Mouse (Mus musculus): ENCODE results near the gene Dspp.

The Dspp gene

GRCm38 (mm10) chr5:104170412-104170811, at the start of gene Dspp:
TSS of gene Dspp (plus strand) at chr5:104170712.
- no peak for DNase-seq

GRCm38 (mm10) chr5:104124016-104124658, 46.4 kb upstream of the Dspp start:
- no peak for DNase-seq

GRCm38 (mm10) chr5:104126561-104127320, 43.8 kb upstream of the Dspp start:
- DNase-seq = no peak

DNA sequence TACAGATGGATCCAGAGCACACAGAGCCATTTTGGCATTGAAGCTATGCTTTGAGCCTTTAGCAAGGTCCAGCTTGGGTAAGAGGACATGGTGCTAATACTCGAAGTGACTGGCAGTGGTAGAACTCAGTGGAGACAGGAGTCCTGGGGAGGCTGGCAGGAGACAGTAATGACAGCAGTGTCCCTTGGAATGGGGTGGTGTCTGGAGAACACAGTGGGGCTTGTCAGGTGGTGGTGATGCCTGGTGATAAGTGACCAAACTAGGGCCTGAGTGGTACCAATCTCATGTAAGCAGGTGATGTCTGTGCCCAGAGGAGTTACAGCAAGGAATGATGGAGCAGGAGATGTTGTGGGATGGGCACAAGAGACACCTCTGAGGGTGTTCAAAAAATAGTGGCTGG, 43.2 kb upstream of the Dspp start:
- no peak for DNase-seq

DNA sequence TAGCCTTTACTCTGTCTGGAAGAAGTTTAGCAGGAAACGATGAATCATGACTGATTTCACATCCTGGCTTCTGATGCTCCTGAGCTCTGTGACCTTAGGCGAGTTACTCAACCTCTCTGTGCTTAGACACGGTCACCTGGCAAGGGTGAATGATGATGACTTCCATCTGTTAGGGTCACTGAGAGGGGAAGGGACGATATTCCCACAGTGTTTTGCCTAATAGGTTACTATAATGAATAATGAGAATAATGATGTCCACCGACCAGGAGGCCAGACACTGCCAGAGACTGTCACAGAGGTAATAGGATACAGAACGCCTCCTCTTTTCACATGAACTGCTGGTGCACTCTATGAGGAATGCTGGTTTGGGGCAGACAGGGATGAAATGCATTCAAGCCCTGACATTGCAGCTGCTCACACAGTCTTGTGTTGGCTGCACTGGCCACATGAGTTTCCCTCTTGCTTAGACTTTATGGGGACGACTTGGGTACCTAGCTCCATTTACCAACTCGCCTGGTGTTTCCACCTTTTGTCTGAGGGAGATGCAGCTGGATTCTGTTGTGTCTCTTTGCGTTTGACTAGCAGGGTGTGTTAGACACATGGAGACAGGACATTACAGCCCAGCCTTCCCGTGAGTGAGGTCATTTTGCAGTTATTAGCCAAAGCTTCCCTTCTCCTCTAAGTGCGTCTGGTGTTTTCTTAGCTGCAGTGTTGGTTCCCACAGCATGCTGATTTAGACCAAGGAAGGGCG, 42.1 kb upstream of the Dspp start:
- no peak for DNase-seq

DNA sequence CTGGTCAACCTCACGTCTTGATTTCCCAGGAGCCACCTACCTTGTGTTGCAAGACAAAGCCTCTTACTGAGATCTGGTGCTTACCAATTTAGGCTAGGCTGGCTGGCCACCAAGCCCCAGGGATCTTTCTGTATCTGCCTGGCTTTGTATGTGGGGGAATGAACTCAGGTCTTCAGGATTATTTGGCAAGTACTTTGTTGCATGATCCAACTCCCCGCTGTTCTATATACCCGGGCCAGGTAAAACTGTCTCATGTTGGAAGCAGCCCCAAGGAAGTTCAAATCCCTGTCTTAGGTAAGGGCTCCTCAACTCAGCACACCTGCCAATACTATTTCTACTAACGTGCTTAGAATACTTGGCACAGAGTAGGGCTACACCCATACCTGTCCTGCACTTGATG, 39.6 kb upstream of the Dspp start:
- no peak for DNase-seq

DNA sequence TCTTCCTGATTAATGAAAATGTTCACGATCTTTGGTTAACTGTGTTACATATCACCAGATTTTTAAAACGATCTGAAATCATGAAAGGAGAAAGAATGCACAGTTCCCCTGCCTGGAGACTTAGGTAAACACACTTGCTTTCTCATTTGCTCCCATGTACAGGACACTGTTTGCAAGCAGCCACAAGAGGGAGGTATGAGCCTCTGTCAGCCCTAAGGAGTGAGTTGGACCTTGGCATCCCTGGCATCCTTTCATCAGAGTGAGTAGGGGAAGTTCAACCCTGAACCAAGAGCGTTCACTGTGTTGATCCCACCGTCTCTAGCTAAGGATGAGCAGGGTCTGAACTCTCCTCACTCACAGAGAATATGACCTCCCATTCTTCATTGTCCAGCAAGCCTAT, 39.0 kb upstream of the Dspp start:
- DNase-seq = peak; percentile 11

DNA sequence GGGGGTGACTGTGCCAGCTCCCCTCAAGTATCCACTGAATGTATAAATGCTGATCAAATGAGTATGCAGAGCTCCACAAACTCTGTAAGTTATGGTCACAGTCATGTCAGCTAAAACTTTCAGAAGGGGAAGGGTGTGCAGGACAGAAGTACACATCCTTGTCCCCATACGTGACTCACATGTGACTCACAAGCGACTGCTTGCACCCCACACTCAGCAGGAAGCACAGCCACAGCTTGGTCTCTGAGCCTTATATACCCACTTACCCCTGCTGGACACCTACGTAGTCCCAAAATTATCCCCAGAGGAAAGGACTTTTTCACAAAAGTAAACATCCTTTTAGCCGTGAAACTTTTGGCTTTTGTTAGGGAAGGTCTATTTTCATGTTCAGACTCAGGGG, 36.8 kb upstream of the Dspp start:
- no peak for DNase-seq

DNA sequence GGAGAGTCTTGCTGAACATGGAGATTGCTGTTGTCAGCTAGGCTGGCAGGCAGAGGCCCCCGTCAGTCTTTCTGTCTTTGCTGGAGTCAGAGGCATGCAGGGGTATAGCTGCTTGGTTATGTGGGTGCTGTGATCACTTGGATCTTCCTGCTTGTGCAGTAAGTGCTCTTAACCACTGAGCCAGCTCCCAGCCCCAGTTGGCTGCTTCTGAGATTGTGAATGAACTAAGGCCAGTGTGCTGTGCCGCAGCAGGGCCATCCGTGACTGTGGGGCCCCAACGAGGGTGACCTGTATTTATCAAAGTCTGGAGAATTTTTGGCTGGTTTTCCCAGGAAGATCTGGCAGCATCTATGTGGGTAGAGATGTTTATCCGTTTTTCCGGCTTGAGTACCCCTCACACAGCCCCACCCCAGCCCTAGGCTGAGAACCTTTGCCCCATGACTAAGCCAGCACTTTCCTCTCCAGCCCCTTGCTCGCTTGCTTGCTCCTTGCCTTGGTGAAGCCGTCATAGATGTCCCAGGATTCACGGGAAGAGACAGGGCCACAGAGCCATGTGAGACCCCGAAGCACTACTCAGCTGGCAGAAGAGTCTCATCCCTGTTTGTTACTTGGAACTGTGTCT, 32.5 kb upstream of the Dspp start:
- DNase-seq = no peak

DNA sequence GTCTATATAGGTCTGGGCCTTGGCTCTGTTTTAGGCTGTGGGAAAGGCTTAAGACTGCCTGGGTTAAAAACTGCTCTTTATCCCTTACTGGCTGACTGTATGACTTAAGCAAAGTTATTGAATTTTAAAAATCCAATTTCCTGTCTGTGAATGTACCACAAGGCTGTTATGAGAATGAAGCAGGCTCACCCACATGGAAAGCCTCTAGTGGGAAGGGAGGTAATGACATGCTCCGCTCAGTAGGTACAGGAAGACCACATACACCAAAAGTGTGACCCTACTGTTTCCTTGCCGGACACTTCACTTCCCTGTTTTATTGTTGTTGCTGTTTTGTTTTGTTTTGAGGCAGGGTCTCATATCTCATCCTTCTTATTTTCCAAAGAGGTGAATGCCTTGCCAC, 29.4 kb upstream of the Dspp start:
- no peak for DNase-seq

DNA sequence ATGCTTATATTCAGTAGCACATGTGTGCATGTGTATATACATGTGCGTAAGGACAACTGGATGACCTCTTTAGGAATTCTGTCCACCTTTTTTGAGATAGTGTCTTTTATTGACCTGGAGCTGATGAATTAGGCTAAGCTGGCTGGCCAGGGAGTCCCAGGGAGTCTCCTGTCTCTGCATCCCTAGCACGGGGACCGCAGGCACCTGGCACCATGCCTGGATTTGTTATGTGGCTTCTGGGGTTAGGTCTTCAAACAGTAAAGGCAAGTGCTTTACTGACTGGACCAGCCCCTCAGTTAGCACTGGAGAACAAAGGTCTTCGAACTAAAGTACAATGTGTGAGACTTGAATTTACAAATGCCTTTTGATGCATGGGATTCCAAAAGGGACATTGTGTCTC, 26.5 kb upstream of the Dspp start:
- no peak for DNase-seq

DNA sequence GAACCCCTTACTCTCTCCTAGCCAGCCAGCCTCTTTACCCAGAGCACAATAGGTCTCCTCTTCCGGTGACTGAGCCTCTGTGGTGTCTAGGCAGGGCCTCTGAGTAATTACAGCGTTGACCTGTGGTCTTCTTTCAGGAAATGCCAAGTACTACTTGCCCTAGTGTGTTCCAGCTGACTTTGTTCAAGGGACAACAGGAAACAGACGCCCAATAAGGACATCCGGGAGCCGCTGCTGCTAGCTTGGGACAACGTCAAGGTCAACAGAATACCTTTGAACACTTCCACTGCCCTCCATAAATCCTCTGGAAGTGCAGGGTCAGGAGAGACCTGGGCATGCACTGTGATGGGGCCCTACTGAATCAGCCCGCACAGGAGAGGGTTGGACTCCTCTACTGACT, 21.2 kb upstream of the Dspp start:
- no peak for DNase-seq

- no peak for DNase-seq
These were observed 20.3 kb upstream of the Dspp start for GRCm38 (mm10) chr5:104150196-104150595.

DNA sequence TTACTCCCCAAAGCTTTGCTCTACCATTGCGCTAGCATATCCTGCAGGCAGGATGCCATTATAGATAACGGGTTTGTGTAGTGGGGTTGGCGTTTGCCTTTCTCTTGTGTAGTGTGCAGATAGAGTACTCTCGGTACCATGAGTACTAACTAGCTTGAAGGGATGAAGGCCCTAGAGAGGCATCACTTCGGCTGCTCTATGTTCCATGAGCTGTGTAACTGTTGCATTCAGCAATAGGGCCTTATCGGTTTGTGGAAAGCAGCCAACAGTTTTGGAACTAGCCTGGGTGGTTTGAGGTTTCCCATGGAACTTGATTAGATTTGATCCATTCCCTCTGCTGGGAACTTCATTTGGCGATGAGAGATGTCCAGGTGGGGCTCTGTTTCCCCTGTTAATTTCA, 12.8 kb upstream of the Dspp start:
- DNase-seq = no peak

GRCm38 (mm10) chr5:104158332-104159052, 12.0 kb upstream of the Dspp start:
- DNase-seq = peak; percentile 24

DNA sequence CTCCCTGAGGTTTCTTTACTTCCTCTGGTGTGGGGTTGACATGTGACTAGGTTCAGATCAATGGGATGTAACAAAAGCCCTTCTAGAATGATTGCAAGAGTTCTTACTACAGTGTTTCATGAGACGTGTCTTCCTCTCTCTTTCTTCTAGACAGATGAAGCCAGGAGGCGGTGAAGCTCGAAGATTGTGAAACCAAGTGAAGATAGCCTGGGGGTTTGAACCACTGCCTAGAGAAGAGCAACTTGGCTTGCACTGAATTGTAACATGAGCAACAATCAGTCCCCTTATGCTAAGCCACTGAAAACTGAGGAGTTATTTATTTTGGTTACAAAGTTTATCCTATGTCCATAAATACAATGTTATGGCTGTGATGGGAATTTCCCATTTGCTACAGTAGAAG, 9.9 kb upstream of the Dspp start:
- no peak for DNase-seq

- no peak for DNase-seq
These were observed 9.1 kb upstream of the Dspp start for GRCm38 (mm10) chr5:104161390-104161789.

DNA sequence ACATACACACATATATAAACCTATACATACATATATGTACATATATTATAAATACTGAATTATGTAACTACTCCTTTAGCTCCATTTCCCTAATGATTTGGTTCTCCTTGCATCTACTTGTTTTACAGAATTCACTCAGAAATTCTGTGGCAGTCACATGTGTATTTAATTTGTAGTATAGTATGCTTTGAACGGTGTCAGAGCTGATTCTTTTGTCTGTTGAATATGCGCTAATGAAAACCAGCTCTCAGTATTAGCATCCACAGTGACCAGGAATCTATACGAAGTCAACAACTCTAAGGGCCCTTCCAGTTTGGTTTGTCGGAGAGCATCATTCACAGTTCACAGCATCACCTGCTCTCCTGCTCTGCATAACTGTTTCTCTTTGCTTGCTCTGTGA, 7.0 kb upstream of the Dspp start:
- DNase-seq = no peak

GRCm38 (mm10) chr5:104173094-104173493, 2.6 kb downstream of the Dspp start:
- DNase-seq = no peak

DNA sequence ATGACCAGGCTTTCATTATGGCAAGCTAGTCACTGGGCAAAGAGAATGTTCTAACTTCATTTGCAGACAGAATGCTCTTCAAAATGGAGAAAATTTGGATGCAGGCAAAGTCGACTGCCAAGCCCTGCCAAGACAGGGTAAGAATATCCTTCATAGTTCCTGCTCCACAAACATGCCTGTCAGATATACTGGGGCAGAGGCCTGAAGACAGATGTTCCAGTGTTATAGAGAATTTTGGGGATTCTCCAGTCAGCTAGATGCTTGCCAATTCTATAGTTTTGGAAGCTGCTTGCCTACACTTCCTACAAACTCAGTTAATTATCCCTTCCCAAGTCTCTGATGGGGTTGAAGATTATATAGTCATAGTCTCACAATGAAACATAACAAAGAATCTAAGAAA, 13.2 kb downstream of the Dspp start:
- no peak for DNase-seq

- DNase-seq = no peak
These were observed 16.8 kb downstream of the Dspp start for GRCm38 (mm10) chr5:104187281-104187680.

GRCm38 (mm10) chr5:104195086-104195485, 24.6 kb downstream of the Dspp start:
- no peak for DNase-seq
